Mouse (Mus musculus) kidney, adult 8-10 months (tissue): ENCODE results near the gene Hadha.

ENCODE experiments used
- DNase-seq, 2 experiments: peaks; one replicate each; pipeline ENCODE4 v3.0.0; 2022

Gene Hadha

DNA sequence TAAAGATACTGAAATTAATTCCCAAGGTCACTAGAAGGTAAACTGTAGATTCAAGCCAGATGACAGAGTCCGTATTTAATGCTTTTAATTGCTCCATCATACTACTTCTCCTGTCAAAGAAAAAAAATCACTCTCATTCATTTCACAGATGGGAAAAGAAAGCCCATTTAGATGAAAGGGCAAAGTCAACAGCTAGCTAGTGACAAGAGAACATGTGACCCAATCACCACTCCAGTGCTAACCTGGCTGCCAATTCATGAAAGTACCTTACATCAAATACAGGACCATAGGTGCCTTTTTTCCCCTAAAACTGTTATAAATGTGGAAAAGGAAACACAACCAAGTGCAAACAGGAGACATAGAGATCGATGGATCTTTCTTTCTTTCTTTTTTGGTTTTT is 1.7 kb downstream of the Hadha start:
- no peak for DNase-seq

GRCm38 (mm10) chr5:30152413-30152812 is 2.5 kb downstream of the Hadha start:
- peak; percentile 17 to 59 for DNase-seq

DNA sequence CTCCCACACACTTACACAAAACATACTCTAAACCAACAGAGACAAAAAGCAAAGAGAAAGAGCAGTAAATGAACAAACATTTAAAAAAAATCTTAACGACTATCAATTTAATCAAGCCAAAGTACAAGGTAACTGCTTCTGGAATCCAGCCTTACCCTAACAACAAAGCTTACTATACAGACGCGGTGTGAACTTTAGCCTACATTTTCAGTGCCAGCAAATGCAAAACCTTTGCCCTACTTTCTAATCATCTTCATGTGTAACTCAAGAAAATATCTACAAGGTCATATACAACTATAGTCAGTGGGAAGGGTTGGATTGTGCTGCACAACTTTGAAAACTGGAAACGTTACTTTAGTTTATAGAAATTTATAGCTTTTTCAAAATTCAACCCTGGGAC is 3.0 kb downstream of the Hadha start:
- DNase-seq, result peak; percentile 49 to 72

- DNase-seq, result no peak
These were observed 6.6 kb downstream of the Hadha start for GRCm38 (mm10) chr5:30148133-30148920.

- no peak for DNase-seq
These were observed 8.4 kb downstream of the Hadha start for GRCm38 (mm10) chr5:30146526-30146925.

GRCm38 (mm10) chr5:30138193-30138592 is 16.8 kb downstream of the Hadha start:
- no peak for DNase-seq

DNA sequence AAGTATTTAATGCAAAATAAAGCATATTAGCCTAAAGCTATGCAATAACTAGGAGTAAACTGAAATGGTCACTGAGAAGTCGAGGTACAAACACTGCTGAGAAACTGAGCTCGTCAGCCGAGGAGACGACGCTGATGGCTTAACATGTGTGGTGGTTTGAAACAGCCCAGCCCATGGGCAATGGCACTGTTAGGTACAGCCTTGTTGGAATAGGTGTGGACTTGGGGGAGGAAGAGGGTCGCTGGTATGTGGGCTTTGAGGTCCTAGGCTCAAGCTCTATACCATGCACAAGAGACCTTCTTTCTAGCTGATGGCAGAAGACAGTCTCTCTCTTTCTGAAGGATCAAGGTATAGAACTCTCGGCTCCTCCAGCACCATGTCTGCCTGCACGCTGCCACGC is 17.7 kb downstream of the Hadha start:
- no peak for DNase-seq

DNA sequence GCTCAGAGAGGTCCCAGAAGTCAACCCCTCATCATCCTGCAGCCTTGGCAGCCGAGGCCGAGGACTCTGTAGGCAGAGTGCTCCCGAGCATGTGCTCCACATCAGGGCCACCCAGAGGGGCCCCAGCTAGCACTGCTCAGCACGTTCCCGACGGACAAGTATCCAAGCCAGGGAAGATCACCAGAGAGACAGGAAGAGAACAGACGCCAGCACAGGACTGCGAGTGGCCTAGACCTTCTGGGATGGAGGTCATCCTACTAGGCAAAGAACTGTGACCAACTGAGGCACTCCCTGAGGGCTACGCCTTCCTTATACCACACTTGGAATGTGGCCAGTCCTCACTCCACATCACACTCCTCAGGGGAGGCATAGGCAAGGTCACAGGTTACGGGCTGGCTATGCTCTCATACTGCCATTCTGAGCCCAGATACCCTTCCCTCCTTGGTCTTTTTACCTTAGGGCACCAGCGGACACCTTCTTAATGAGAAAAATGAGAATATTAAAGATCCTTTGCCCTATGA is 19.2 kb downstream of the Hadha start:
- no peak for DNase-seq

- DNase-seq, result no peak
These were observed 22.8 kb downstream of the Hadha start for GRCm38 (mm10) chr5:30132173-30132572.

DNA sequence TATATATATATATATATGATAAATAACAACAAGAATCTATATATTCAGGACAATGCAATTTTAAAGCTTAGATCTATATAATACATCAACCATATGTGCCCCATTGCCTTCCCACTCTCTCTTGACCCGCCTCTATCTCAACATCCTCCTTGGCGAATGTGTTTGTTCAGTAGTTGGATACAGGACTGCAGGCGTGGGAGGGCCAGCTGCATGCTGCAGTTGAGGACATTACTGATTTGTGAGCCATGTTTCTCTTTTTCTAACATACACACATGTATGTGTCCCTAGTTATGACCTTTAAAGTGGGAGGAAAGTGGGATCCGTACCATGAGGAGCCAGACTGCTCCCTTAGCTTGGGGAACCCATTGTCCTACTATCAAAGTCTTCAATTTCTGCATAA is 23.7 kb downstream of the Hadha start:
- DNase-seq, result no peak

DNA sequence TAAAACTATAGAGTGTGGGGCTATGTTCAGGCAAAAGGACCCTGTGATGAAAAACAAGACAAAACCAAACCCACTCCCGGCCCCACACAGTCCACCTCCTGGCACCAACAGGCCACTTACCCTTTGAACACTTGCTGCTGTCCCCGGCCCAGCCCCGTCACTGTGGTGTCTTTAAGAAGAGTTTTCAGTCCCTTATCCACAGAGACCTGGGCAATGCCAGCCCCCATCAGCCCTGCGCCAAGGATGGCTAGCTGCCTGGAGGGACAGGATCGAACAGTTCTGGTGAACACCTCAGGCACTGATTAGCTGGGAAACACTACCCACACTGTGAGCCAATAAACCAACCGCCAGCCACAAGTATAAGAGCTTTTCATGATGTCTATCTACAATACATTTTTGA is 26.3 kb downstream of the Hadha start:
- DNase-seq, result no peak

GRCm38 (mm10) chr5:30127921-30128597 is 26.9 kb downstream of the Hadha start:
- DNase-seq, result no peak

DNA sequence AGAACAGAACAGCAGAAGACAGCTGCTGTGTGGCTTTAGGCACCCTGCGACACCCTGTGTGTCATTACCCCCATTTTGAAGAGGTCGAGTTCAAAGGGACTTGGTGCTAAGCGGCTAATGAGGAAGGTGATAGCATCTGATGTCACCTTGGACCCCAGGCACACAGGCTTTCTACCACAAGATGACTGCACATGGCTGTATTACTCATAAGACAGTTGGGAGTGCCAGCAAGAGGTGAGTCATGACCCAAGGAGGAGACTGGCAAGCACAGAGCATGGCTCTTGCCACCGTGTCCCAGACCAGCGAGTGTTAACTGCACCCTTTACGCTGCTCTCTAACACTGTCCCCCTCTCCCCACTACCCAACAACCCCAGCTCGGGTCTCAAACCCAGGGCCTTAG is 28.2 kb downstream of the Hadha start:
- DNase-seq, result no peak

DNA sequence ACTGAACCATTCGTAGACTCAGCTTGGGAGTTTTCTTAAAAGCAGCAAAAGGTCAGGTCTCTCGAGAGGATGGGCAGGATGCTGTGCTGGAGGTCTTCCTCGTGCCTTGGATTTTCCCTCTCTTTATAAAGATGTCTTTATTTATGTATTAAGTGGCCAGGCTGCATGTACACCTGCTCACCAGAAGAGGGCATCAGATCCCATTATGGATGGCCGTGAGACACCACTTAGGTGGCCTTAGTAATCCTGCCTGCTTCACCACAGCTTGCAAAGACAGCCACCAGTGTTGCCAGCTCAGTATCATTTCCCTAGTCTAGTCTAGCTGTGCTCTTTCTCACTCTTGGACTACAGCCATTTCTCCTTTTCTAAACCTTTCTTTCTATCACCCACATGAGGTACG is 29.4 kb downstream of the Hadha start:
- no peak for DNase-seq

DNA sequence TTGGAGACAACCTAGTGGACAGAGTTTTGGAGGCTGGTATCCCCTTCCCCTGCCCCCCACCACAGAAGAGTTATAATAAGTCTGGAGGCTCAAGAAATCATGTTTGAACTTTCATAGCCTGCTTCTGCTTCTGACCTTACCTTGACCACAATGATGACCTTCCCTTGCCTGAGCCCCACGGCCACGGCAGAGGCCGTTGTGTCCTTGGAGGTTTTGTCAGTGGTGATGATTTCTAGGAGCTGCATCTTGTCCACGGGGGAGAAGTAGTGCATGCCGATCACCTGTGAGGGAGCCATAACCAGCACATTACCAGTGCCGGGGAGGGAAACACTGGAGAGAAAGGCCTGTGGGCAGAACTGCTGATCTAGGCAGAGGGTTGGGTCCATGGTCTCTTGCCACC is 32.5 kb downstream of the Hadha start:
- DNase-seq, result no peak

DNA sequence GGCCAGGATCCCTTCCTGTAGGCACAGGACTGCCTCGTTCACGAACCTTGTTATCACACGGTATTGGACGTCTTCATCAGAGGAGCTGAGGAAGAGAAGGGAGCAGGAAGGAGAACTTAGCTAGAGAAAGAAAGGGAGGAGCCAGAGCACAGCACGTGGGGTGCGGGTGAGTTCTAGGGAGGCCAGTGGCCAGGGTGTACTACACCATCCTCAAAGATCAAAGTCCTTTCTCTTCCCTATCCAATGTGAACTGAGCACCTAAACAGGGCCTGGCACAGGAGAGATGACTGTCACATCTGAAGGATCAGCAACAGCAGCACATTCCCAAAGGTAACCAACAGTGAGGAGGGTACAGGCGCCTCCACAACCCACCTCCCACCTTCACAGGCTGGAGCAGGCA is 34.9 kb downstream of the Hadha start:
- DNase-seq, result peak; percentile 67 to 70

DNA sequence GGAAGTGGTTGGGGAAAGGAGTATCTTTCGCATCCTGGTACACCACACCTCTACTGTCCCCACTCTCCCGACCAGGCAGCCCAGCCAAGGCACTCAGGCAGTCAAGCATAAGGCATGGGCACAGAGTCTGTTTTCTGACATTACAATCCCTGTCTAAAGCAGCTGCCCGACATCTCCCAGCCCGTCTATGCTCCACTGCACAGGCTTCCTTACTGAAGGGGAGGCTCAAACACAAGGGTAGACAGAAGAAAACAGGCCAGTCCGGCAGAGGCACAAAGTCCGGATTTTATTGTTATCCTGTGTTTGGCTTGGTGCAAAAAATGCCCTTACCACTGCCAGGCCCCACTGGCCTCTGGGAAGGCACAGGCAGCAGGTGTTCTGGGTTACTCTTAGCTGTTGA is 35.8 kb downstream of the Hadha start:
- DNase-seq, result peak; percentile 41 to 54

DNA sequence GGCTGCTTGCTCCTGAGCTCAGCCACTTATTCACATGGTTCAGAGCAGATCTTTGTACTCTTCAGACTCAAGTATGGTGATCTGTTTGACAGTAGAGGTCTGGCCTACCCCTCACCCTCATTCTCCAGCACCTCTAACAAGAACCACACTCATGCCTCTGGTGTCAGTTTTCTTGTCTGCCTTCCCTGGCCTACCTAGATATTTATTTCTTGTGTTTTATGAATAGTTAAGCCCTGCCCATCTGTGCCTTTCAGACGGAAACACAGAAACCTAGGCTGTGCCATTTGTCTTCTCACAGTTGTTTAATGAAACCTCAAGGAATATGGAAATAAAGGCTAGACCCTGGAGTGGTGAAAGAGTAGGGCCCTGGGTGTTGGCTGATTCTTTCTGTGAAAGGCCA is 36.9 kb downstream of the Hadha start:
- DNase-seq, result no peak

GRCm38 (mm10) chr5:30115718-30116117 is 39.2 kb downstream of the Hadha start:
- DNase-seq, result no peak

- DNase-seq, result no peak
These were observed 40.2 kb downstream of the Hadha start for GRCm38 (mm10) chr5:30114761-30115140.

DNA sequence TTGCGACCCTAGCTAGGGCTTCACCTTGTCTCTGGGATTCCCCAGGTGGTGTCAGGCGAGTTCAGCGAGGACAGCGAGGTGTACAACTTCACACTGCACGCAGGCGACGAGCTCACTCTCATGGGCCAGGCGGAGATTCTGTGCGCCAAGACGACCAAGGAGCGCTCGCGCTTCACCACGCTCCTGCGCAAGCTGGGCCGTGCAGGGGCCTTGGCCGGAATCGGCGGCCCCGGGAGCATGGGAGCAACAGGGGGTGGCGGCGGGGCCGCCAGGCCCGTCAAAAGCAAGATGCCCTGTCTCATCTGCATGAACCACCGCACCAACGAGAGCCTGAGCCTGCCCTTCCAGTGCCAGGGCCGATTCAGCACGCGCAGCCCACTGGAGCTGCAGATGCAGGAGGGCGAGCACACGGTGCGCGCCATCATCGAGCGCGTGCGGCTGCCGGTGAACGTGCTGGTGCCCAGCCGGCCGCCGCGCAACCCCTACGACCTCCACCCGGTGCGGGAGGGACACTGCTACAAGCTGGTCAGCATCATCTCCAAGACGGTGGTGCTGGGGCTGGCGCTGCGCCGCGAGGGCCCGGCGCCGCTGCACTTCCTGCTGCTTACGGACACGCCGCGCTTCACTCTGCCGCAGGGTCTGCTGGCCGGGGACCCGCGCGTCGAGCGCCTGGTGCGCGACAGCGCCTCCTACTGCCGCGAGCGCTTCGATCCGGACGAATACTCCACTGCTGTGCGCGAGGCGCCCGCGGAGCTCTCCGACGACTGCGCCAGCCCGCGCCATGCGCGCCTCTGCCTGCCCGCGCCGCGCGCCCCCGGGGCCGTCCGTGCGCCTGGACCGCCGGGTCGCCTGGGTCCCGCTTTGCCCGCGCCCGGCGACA is 40.8 kb downstream of the Hadha start:
- peak in 1 of 2 experiments; percentile 33 for DNase-seq

GRCm38 (mm10) chr5:30112533-30113068 is 42.4 kb downstream of the Hadha start:
- no peak for DNase-seq

DNA sequence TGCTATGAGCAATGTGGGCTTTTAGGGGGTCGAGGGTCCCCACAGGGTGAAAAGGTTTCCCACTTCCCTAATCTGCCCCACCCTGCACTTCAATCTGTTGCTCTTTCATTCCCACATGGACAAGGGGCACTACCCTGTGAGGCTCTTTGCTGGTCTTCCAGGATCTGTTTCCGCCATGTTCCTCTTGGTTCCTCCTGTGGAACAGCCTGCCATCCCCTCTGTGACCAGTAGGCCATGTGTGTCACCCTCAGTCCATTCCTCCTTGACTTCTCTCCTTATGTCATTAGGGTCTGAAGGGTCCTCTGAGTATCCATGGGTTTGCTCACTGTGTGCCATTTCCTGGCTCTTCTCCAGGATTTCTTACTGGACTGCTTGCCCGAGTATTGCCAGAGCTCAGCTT is 43.2 kb downstream of the Hadha start:
- no peak for DNase-seq
